1 mouse cellular context compared by ENCODE assay signal in genomic region chr13:54071606-54072331, GRCm38 (mm10).
TF ChIP-seq lines count a peak whose summit lies in the region.

Sfxn1 (plus strand) TSS chr13:54071869.

TF ChIP-seq in MEL, 35 proteins besides CTCF, POLR2A, EP300 and RAD21 (continued from another document):
- TF ChIP-seq ZMIZ1 (IDR thresholded peaks at IDR 0.05; ENCODE audit: low read depth, low read length): no peak; the same call in 1 of the 2 replicates
- no peak for TF ChIP-seq MAZ (IDR thresholded peaks at IDR 0.05; ENCODE audit: low read depth, low read length)
- peak; percentile 9; the same call in 1 of the 2 replicates for TF ChIP-seq USF1 (IDR thresholded peaks at IDR 0.05; ENCODE audit: low read depth, low read length)
- no peak for TF ChIP-seq RCOR1 (IDR thresholded peaks at IDR 0.05; ENCODE audit: low read depth, low read length)
- TF ChIP-seq MAFK (IDR thresholded peaks at IDR 0.05; ENCODE audit: borderline replicate concordance, low read depth, low read length): no peak
- no peak for TF ChIP-seq SMC3 (IDR thresholded peaks at IDR 0.05; ENCODE audit: low read depth, low read length)
- peak; percentile 92 for TF ChIP-seq MYC (IDR thresholded peaks at IDR 0.05; ENCODE audit: low read depth, low read length)
- TF ChIP-seq JUND (IDR thresholded peaks at IDR 0.05; ENCODE audit: low read depth, low read length): no peak
